Mouse (Mus musculus) mesoderm, embryonic 11.5 days (tissue): ENCODE data around the gene Atg7.

Experiments
- DNase-seq: peaks from one replicate; pipeline ENCODE4 v3.0.0-alpha.2; 2012; ENCODE audit warnings: low read depth, low spot score

The Atg7 gene

GRCm38 (mm10) chr6:114733681-114734080 is 90.8 kb downstream of the Atg7 start:
- no peak for DNase-seq

- no peak for DNase-seq
These were observed 92.2 kb downstream of the Atg7 start for GRCm38 (mm10) chr6:114735054-114735453.

- no peak for DNase-seq
These were observed 93.5 kb downstream of the Atg7 start for GRCm38 (mm10) chr6:114736355-114736754.

DNA sequence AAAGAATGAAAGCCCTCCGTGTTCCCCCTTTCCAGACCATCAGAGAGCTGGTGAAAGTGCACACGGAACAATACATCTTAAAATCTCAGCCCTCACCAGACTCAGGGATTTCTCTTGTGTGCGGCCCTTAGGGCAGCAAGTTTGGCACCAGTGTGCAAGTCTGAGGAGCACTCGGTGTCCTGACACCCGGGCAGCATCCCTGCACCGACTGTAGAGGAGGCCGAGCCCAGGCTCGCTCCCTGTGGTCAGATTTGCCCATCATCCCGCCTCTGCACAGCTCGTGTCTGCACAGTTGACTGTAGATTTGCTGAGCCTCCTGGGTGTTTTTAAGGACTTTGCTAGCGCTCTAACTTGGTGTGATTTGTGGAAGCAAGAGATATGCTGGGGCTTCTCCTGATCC is 94.3 kb downstream of the Atg7 start:
- DNase-seq: no peak

GRCm38 (mm10) chr6:114737931-114738759 is 95.2 kb downstream of the Atg7 start:
- DNase-seq: no peak

DNA sequence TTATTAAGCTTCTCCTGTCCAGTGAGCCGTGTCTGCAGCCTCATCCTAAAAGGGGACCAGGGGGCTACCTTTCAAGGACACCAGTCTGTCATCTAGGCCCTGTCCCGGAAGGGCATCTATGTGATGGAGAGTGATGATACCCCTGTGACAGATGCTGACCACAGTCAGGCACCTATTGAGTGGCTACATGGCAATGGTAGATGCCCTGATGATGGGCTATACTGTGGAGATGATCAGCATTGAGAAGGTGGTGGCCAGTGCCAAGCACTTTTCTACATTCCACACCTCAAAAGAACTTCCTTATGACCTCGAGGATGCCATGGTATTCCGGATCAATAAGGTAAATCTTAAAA is 95.8 kb downstream of the Atg7 start:
- DNase-seq: no peak

- no peak for DNase-seq
These were observed 99.5 kb downstream of the Atg7 start for GRCm38 (mm10) chr6:114742209-114743003.

DNA sequence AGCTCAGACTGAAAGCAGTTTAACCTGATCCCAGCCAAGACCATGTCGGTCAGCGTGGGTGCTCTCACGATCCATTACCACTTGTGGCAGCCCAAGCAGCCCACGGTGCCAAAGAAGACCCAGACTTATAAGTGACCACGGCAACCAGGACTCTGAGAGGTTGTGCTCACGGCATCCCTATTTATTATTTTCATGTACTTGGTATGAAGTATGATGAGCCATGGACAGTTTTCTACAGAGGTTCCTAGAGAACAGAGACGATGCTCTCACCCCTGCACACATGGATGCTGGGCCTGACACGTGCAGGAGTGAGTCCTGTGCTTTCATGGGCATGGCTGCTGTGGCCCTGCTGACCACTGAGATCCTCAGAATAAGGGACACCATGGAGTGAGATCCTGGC is 100.2 kb downstream of the Atg7 start:
- no peak for DNase-seq

DNA sequence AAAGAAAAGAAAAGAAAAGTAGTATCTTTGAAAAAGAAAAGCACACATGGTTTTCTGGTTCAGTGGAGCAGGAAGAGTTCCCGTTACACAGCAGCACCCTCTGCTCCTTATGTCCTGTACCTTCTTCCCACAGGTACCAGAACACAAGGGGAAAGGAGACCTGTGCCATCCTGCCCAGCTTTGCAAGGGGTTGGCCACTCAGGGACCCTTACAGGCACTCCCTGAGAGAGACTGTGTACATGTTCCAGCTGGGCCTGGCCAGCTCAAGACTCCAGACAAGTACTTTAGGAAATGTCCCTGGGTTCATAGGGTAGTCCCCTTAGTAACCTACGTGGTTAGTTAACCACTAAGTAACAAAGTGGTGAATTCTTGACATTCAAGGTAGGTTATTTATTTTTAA is 100.9 kb downstream of the Atg7 start:
- no peak for DNase-seq

- no peak for DNase-seq
These were observed 103.6 kb downstream of the Atg7 start for GRCm38 (mm10) chr6:114746439-114746974.

GRCm38 (mm10) chr6:114748419-114748818 is 105.5 kb downstream of the Atg7 start:
- DNase-seq: no peak

- no peak for DNase-seq
These were observed 106.0 kb downstream of the Atg7 start for GRCm38 (mm10) chr6:114748882-114749281.

- DNase-seq: no peak
These were observed 115.9 kb downstream of the Atg7 start for GRCm38 (mm10) chr6:114758795-114759194.

- no peak for DNase-seq
These were observed 123.4 kb downstream of the Atg7 start for GRCm38 (mm10) chr6:114766314-114766713.

- no peak for DNase-seq
These were observed 124.8 kb downstream of the Atg7 start for GRCm38 (mm10) chr6:114767710-114768109.

DNA sequence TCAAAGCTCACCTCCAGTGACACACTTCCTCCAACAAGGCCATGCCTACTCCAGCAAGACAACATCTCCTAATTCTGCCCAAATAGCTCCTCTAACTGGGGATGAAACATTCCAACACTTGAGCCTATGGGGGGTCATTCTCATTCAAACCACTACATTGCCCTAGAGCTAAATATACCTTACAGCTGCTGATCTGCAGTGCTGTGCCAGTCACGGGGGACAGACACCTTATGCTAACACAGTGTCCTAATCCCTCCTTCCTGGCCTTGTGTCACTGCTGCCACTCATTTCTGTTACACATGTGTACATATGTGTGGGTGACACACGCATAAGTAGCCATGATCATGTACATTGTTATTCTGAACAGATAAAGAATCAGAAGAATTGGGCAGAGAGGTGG is 127.4 kb downstream of the Atg7 start:
- no peak for DNase-seq

- no peak for DNase-seq
These were observed 128.6 kb downstream of the Atg7 start for GRCm38 (mm10) chr6:114771502-114771901.

GRCm38 (mm10) chr6:114775210-114775609 is 132.3 kb downstream of the Atg7 start:
- DNase-seq: no peak

GRCm38 (mm10) chr6:114777872-114778271 is 135.0 kb downstream of the Atg7 start:
- DNase-seq: peak; percentile 65

- DNase-seq: peak; percentile 58
These were observed 135.8 kb downstream of the Atg7 start for GRCm38 (mm10) chr6:114778650-114779049.

GRCm38 (mm10) chr6:114780583-114780982 is 137.7 kb downstream of the Atg7 start:
- DNase-seq: no peak

GRCm38 (mm10) chr6:114781415-114782240 is 138.7 kb downstream of the Atg7 start:
- DNase-seq: no peak
